Mouse (Mus musculus) lung, embryonic 14.5 days (tissue): Measurements from ENCODE around the gene Qrich2. TPM values are rescaled to one million over a fixed set of nuclear protein-coding genes. Genes with fewer than 3 reads are reported as not detected.

ENCODE experiments used
- ATAC-seq: fragments of 200-750 bp; cut with Nextera tagmentation; 2 replicates; pipeline ENCODE4 v1.8.0; 2017; ENCODE audit warnings: mild to moderate bottlenecking, moderate TSS enrichment, moderate library complexity; ENCODE audit not compliant: insufficient read depth
- DNase-seq: peaks from one replicate; pipeline ENCODE4 v3.0.0-alpha.2; 2015
- H3K27ac ChIP-seq: fragments of 300-500 bp; sonication (generic); 2 replicates; pipeline ENCODE4 v1.5.1; 2014; ENCODE audit warnings: low read depth, mild to moderate bottlenecking, moderate library complexity
- H3K27me3 ChIP-seq: fragments of 300-500 bp; sonication (generic); 2 replicates; pipeline ENCODE4 v1.6.1; 2014; ENCODE audit warnings: low read length, control low read depth; ENCODE audit not compliant: insufficient read depth
- H3K36me3 ChIP-seq: fragments of 300-500 bp; sonication (generic); 2 replicates; pipeline ENCODE4 v1.6.1; 2014; ENCODE audit warnings: control low read depth; ENCODE audit not compliant: insufficient read depth
- H3K4me1 ChIP-seq: fragments of 300-500 bp; sonication (generic); 2 replicates; pipeline ENCODE4 v1.6.1; 2014; ENCODE audit warnings: antibody characterized with exemption, control low read depth; ENCODE audit not compliant: insufficient read depth
- H3K4me2 ChIP-seq: fragments of 300-500 bp; sonication (generic); 2 replicates; pipeline ENCODE4 v1.6.1; 2014; ENCODE audit warnings: mild to moderate bottlenecking
- H3K4me3 ChIP-seq: fragments of 300-500 bp; sonication (generic); 2 replicates; pipeline ENCODE4 v1.5.1; 2014; ENCODE audit warnings: low read depth, low read length
- H3K9ac ChIP-seq: fragments of 300-500 bp; sonication (generic); 2 replicates; pipeline ENCODE4 v1.6.1; 2014
- H3K9me3 ChIP-seq: fragments of 300-500 bp; sonication (generic); 2 replicates; pipeline ENCODE4 v1.6.1; 2016; ENCODE audit warnings: low read depth, low read length, control low read depth
- CTCF ChIP-seq: IDR thresholded peaks from 2 replicates; pipeline ENCODE4 v1.5.1; 2016; ENCODE audit warnings: antibody characterized with exemption, low read depth
- WGBS: fragments of 180-500 bp; shearing (Covaris S2); extraction: QIAGEN DNeasy Blood & Tissue Kit; methylation state at CpG from one replicate; pipeline ENCODE4 v1.1.7; 2014; 5-methylcytosine and 5-hydroxymethylcytosine counted together
- polyA plus RNA-seq: library from polyadenylated mRNA; unstranded; fragments of >200 nt; fragmentation: Nextera tagmentation; extraction: Ambion mirVana; gene quantifications from 2 replicates; pipeline ENCODE4 v1.2.1, GENCODE M21; 2014

The Qrich2 gene
- polyA plus RNA-seq, 1 experiment from 2014 or later, result 0.45 TPM

DNA sequence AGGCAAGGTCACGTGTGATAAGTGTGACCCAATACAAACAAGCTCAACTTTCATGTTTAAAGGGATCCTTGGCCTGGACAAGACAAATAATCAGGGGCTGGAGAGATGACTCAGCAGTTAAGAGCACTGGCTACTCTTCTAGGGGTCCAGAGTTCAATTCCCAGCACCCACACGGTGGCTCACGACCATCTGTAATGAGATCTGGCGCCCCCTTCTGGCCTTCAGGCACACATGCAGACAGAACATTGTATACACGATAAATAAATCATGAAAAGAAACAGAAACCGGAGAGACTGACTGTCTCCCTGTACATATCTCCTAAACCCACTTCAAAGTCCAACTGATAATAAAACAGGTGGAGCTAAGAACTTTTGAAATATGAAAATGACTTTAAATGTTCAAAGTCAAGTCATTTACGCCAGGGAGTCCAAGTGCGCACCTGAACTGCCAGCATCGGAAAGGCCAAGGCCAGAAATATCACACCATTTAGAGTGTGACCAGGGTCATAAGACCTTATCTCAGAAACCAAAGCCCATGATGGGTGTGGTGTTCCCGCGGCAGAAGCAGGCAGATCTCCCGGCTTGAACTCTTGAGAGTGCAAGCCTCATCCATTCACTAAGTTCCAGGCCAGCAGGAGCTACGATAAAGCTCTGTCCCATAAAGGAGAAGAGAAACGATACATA, 22.8 kb upstream of the Qrich2 start:
- peak; percentile 18 for DNase-seq
- Histone ChIP-seq H3K9ac (peak overlapping the region; percentile 90), H3K27ac (no peak overlapping the region), H3K9me3 (no peaks in the 10 kb centered on the region), H3K36me3 (peaks cover 44% of the 10 kb centered on the region), H3K4me1 (peaks cover 5% of the 10 kb centered on the region), H3K4me3 (peak overlapping the region; percentile 98), H3K27me3 (no peaks in the 10 kb centered on the region), H3K4me2 (peak overlapping the region; percentile 59)
- peak; percentile 50 for TF ChIP-seq CTCF
- ATAC-seq, result no peak
- WGBS, result 65% methylated on average over 14 of the region's 14 CpGs

GRCm38 (mm10) chr11:116488207-116488606, 22.2 kb upstream of the Qrich2 start:
- DNase-seq, result no peak
- no peak for ATAC-seq
- Histone ChIP-seq H3K4me3 (no peak overlapping the region), H3K4me2 (no peak overlapping the region), H3K9me3 (no peaks in the 10 kb centered on the region), H3K9ac (no peak overlapping the region), H3K27ac (no peak overlapping the region), H3K4me1 (peaks cover 5% of the 10 kb centered on the region), H3K36me3 (peaks cover 51% of the 10 kb centered on the region), H3K27me3 (no peaks in the 10 kb centered on the region)
- no peak for TF ChIP-seq CTCF

GRCm38 (mm10) chr11:116484261-116484660, 18.2 kb upstream of the Qrich2 start:
- H3K27ac ChIP-seq, result no peak overlapping the region
- no peaks in the 10 kb centered on the region for H3K27me3 ChIP-seq
- no peak for ATAC-seq
- no peak for DNase-seq
- no peak overlapping the region for H3K9ac ChIP-seq
- 88% methylated on average over 8 of the region's 8 CpGs for WGBS
- peaks cover 5% of the 10 kb centered on the region for H3K4me1 ChIP-seq
- no peak overlapping the region for H3K4me2 ChIP-seq
- peaks cover 88% of the 10 kb centered on the region for H3K36me3 ChIP-seq
- TF ChIP-seq CTCF, result no peak
- no peak overlapping the region for H3K4me3 ChIP-seq
- H3K9me3 ChIP-seq, result no peaks in the 10 kb centered on the region

GRCm38 (mm10) chr11:116481776-116482175, 15.7 kb upstream of the Qrich2 start:
- no peak for TF ChIP-seq CTCF
- Histone ChIP-seq H3K36me3 (peaks cover 98% of the 10 kb centered on the region), H3K4me2 (no peak overlapping the region)

GRCm38 (mm10) chr11:116480975-116481374, 14.9 kb upstream of the Qrich2 start:
- no peak for ATAC-seq
- Histone ChIP-seq H3K27me3 (no peaks in the 10 kb centered on the region), H3K27ac (no peak overlapping the region), H3K9me3 (no peaks in the 10 kb centered on the region), H3K4me3 (no peak overlapping the region), H3K9ac (no peak overlapping the region), H3K36me3 (peaks cover 98% of the 10 kb centered on the region), H3K4me1 (no peaks in the 10 kb centered on the region), H3K4me2 (no peak overlapping the region)
- 92% methylated on average over 8 of the region's 8 CpGs for WGBS
- DNase-seq, result no peak
- TF ChIP-seq CTCF, result no peak

More at GRCm38 (mm10) chr11:116481776-116482175, 15.7 kb upstream of the Qrich2 start:
- DNase-seq (no peak), ATAC-seq (no peak)
- Histone ChIP-seq H3K4me1 (no peaks in the 10 kb centered on the region), H3K27ac (no peak overlapping the region), H3K4me3 (no peak overlapping the region), H3K9ac (no peak overlapping the region), H3K27me3 (no peaks in the 10 kb centered on the region), H3K9me3 (no peaks in the 10 kb centered on the region)
- WGBS, result 87% methylated on average over 7 of the region's 7 CpGs

DNA sequence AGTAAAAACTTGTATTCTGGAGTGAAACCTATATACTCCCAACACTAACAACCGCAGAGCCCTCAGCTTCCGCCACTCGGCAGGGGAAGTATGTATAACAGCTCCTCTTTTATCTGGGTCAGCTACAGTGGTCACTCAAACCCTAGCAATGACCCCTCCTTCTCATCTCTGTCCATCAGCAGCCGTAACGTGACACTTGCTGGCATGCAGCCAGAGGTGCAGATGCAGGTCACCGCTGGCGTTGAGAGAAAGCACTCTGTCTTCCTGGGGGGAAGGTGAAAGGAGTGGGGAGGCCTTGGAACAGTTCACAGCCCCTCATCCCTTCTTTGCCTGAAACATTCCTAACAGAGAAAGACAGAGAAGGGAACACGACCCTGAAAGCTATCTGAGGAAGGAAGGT, 13.8 kb upstream of the Qrich2 start:
- Histone ChIP-seq H3K27ac (no peak overlapping the region), H3K4me1 (no peaks in the 10 kb centered on the region), H3K9ac (no peak overlapping the region), H3K36me3 (peaks cover 98% of the 10 kb centered on the region), H3K27me3 (no peaks in the 10 kb centered on the region), H3K9me3 (no peaks in the 10 kb centered on the region), H3K4me2 (no peak overlapping the region), H3K4me3 (no peak overlapping the region)
- ATAC-seq (no peak), DNase-seq (peak; percentile 21)
- WGBS, result 36% methylated on average over 8 of the region's 8 CpGs
- no peak for TF ChIP-seq CTCF

DNA sequence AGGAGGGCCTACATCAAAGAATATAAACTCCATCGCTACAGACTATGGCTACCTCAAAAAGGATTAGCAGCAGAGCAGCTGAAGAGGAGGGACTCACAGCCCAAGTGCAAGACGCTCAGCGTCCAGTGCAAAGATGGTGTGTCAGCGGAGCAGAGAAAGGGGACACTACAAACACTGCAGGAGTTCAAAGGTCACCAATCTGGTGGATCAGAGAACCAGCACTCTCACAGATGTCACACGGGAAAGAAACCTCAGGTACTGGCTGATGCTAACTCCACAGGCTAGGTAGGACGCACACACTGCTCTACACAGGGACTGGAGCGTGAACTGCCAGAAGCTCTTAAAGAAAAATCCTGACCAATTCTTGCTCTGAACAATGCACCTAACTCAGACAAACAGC, 12.9 kb upstream of the Qrich2 start:
- ATAC-seq (no peak), DNase-seq (no peak)
- no peak for TF ChIP-seq CTCF
- Histone ChIP-seq H3K27me3 (no peaks in the 10 kb centered on the region), H3K9ac (no peak overlapping the region), H3K36me3 (peaks cover 98% of the 10 kb centered on the region), H3K27ac (no peak overlapping the region), H3K9me3 (no peaks in the 10 kb centered on the region), H3K4me2 (no peak overlapping the region), H3K4me1 (no peaks in the 10 kb centered on the region), H3K4me3 (no peak overlapping the region)
- WGBS, result 80% methylated on average over 7 of the region's 7 CpGs
